Mouse (Mus musculus): ENCODE measurements around the gene Col16a1.

Gene Col16a1

DNA sequence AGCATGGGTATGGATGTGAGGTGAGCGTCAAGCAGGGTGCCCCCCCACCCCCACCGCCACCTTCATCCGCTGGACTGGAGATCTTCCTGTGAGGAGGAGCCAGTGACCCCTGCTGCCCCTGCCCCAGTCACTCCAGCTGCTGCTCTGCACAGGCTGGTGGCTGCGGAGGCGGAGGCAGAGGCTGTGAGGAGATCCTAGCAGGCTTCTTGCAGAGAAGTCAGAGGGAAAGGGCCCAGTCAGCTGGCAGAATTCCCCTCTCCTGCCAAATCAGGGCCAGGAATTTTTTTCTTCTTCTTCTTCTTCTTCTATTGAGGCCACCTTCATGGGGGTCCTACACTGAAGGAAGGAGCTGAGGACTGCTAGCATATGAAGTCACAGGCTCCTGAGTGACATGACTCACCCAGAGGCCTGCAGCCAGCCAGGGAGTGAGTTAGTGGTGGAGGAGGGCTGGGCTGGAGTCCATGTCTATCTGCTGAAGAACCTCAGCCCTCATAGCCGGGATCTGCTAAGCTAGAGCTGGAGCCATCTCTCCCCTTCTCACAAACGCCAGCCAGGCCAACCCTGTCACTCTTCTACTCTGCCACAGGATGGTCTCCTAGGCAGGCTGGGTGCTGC, 36.8 kb downstream of the Col16a1 start:
- DNase-seq (ENCODE audit: low read depth): no peak

DNA sequence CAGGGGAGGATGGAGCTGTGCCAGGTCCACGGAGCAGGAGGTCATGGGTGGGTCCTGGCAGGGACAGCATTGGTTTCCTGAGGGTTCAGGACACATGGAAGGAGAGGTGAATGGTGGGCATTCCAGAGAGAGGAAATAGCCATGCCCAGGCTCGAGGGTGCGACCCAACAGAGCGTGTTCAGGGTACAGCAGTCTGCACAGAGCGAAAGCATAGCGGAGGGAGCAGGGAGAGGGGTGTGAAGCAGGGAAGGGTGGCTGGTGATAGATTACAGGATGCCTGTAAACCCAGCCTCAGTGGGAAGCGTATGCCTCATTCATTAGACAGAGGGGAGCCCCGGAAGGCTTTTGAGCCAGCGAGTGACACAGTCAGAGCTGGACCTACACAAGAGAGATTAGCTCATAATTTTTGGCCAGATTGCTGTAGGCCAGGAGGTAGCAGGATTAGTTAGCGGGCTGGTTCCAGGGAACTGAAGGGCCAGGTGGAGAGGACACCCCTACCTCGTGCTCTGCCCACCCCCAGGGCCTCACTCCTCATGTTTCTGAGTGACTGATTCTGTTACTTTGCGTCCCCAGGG, 37.7 kb downstream of the Col16a1 start:
- no peak for DNase-seq (ENCODE audit: low read depth)

DNA sequence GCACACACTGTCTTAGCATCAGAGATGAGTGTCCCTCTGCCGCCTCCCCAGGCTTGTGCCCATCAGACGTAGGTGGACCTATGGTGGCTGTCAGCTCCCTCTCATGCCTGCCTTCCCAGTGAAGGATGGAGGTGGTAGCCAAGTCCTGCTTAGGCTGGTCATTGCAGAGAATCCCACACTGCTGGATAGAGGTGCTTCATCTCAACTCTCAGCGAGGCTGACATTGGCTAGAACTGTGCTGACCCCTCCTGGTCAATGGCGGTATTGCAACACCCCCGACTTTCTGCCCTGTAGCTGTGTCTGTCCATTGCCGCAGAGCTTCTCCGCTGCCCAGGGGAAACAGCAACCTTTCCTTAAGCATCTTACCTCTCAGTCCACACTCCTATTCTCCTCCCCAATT, 39.7 kb downstream of the Col16a1 start:
- peak; percentile 63 for DNase-seq (ENCODE audit: low read depth)

DNA sequence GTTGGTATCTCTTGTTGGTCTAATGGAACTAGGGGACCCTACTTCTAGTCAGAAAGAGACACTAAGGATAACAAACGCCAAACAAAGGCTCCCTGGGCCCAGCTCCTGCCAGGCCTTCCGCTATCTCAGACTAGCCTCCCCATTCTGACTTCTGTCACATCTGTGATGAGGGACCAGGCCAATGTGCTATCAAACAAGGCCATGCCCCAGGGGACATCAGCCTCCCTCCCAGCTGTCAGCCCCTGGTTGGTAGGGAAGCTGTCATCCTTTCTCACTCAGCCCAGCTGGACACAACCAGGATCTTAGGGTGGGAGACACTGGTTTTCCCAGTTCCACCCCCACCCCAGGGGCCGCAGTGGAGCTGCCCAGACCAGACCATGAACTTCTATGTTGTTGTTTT, 47.5 kb downstream of the Col16a1 start:
- no peak for DNase-seq (ENCODE audit: low read depth)

DNA sequence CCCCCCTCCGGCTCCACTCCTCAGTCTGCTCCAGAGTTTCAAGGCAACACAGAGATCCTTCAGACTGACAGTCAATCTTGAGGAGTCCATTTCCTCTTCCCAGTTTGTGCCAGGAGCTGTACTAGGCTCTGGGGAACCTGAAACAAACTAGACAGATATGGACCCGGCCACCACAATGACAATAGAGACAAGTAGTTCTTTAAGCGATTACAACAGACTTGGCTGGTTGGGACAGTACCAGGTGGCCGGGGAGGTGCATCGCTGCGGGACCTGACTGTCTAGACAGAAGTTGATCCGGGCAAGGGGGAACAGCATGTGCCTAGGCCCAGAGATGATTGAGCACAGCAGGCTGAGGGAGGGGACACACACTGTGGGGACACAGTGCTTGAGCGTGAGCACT, 53.5 kb downstream of the Col16a1 start:
- DNase-seq (ENCODE audit: low read depth): no peak

DNA sequence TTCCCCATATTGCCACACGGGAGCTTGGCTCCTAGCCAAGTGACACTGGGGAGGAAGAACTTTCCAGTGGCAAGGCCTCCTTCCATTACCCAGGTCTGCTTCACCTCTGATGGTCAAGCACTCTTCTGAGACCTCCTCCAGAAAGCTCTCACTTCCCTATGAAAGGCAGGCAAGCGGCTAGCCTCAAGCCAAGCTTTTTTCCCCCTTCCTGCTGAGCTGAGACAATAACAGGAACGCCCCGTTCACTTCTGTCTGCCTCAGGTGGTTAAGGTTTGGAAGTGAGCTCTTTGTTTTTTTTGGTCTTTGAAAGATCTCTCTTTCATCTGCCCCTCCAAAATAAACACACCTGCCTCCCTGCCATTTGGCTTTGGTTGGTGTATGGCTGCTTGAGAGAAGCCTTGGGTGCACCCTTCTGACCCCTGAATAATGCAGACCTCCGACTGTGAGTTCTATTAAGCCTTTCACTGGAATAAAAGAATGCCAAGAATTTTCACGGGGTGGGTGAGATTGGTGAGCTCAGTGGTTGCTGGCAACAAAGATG, 54.5 kb downstream of the Col16a1 start, which contains the start of gene Pef1:
Pef1 (plus strand) TSS at position 448 of the 541 bp plus-strand sequence.
- DNase-seq (ENCODE audit: low read depth): no peak

DNA sequence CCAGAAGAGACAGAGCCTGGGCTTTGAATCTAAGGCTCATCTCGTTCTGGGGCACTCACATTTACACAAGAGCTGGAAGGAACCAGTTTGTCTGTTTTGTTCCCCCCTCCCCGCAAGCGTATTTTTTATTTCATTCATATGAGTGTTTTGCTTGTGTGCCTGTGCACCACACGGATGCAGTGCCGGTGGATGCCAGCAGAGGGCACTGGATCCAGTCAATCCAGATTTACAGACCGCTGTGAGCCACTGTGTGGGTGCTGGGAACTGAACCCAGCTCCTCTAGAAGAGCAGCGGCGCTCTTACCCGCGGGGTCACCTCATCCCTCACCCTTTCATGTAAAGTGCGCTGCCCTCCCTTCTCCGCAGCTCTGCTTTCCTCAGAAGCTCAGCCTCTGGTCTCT, 56.0 kb downstream of the Col16a1 start:
- no peak for DNase-seq (ENCODE audit: low read depth)

DNA sequence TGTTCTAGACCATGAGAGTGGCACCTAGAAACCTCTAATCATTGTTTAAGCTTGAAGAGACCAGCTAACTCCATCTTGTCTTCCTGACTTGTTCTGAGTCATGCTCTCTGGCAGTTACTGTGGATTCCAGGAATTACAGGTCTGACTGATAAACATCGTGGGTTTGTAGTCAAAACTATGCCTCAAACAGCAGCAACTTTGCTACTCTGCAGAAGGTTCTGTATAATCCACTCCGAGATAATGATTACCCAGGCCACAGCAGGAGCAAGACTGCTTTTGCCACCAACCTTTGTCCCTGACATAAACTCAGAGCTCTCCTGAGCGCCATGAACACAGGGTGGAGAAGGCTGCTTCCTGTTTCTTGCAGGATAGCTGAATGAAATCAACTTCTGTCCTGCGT, 56.9 kb downstream of the Col16a1 start:
- no peak for DNase-seq (ENCODE audit: low read depth)

DNA sequence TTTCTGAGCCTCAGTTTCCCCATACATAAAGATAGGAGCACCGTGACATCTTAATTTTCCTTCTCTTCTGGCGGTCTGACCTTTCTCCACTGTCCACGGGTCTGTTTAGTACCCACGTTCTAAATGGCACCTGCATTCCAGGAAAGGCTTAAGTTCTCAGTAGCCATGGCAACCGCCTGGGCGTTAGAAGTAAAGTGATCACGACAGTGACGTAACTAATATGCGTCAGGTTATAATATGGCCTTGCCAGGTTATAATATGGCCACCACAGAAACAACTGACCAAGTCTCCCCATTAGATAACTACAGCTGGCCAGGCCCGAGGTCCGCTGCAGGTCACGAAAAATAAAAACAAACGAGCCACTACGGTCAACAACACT, 59.4 kb downstream of the Col16a1 start:
- DNase-seq (ENCODE audit: low read depth): no peak

DNA sequence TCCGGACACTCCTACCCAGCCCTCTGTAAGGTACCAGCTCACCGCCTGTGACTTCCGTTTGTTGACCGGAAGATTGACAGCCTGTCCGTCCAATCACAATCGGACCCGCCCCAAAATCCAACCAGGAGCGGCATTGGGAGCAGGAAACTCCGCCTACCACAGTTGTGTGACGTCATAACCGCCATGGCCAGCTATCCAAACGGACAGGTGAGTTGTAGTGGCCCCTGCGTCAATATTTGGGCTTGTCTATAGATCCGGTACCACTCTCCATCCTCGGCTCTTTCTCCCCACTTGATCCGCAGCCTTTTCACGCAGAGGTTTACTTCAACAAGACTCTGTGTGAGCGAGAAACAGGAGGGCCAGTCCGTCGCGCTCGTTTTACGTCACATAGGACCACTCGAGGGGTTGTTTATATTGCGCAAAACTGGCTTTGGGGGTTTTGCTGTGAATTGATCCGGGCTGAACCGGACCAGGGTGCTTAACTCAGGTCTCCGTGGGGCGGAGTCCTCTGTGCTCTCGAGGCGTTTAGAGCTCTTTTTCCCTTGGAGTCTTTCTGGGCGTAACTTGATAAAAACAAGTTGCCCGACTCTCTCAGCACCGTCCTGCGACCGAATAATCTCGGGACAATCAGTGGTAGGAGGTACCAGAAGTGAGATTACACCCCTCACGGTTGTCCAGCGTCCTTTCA, 59.9 kb downstream of the Col16a1 start:
- DNase-seq (ENCODE audit: low read depth): peak; percentile 100

DNA sequence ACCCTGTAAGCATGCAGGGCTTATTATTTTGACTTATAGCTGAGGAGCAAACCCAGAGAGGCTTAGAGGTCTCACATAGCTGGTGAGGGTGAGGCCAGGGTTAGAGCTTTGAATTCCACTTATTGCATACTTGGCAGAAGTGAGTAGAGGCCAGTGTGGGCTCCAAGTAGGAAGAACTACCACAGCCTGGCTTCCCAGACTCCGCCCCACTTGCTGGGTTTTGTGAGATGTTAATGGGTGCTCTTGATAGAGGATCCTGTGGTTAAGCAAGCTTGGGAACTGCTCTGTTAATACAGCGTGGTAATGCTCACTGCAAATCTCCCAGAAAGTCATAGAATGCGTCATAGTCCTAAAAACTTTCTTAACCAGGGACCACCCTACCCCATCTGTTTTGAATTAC, 61.3 kb downstream of the Col16a1 start:
- DNase-seq (ENCODE audit: low read depth): peak; percentile 24

DNA sequence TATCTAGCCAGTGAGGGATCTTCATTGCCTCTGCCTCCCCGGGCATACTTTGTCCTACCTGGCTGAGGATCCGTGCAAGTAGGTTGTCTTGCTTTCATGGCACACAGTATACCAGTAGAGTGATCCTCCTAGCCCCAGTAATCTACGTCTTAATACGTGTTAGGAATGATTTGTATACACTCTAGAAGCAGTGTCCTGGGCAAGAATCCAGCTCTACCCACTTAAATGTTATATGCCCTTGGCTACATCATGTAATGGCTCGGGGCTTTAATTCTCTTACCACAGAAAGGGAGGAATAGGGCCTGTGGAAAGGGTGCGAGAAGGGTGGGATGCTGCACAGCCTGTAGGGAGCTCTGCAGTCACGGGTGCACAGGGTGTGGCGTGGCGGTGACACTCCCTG, 62.0 kb downstream of the Col16a1 start:
- DNase-seq (ENCODE audit: low read depth): no peak

DNA sequence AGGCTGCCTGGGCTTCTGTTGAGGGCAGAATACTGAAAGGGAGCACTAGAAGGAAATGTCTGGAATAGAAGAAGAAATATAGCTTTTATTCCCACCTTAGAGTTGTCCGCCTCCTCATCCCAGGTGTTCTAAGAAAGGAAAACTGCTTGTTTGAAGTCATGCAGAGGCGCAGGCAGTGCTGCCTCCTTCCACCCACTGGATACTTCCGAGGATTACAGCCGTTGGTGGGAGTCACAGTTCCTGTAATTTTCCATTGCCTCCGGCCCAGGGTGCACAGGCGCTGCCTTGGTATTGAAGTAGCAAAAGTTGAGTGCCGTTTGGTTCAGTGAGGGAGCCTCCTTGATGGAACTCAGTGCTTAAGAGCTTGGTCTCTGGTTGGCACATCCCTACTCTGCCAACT, 62.5 kb downstream of the Col16a1 start:
- DNase-seq (ENCODE audit: low read depth): no peak

DNA sequence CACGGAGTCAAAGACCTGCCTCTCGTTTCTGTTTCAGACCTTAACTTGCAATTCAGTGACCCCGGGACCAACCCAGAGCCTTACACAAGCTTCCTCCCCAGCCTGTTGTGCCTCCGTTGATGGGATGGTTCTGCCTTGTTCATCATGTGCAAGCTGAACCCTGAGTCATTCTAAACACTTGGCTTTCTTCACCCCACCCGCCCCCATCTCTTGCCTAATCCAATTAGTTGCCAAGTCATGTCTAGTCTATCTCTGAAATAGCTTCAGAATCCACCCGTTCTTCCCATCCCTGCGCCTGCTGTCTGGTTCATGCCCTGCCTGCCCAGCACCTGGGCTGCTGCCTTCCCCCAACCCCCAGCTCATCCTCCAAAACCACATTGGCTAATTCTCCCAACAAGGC, 64.7 kb downstream of the Col16a1 start:
- DNase-seq (ENCODE audit: low read depth): peak; percentile 34

DNA sequence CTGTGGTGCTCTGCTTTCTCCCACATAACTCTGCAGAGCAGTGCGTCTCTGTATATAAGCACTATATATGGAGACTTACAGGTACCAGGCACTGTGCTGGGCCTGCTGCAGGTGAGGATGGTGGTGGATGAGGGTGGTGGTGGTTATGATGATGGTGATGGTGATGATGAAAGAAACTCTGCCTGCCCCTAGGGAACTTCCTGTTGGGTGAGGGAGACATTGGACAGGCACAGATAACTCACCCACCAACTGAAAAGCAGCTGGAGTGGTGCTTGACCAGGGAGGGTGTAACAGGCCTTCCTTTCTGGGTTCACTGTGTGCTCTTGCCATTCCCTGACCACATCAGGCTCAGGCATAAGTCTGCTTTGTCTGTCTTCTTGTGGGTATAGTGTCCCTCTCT, 65.1 kb downstream of the Col16a1 start:
- no peak for DNase-seq (ENCODE audit: low read depth)

DNA sequence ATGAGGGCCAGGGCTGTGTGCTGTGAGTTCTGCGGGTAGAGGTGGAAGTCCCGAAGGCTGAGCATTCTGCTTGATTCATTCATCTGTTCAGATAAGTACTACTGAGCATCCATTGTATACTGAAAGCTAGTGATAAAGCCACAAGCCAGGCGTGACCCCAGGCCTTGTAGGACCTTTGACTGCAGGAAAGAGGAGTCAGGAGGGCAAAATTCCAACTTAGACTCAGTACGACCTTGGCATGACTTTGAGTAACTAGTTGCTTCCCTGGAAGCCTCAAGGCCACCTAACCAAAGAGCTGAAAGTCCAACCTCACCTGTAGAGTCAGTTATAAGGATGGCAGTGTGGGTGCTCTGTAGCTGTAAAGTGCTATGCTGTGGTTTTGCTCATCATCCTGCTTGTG, 73.1 kb downstream of the Col16a1 start:
- no peak for DNase-seq (ENCODE audit: low read depth)

DNA sequence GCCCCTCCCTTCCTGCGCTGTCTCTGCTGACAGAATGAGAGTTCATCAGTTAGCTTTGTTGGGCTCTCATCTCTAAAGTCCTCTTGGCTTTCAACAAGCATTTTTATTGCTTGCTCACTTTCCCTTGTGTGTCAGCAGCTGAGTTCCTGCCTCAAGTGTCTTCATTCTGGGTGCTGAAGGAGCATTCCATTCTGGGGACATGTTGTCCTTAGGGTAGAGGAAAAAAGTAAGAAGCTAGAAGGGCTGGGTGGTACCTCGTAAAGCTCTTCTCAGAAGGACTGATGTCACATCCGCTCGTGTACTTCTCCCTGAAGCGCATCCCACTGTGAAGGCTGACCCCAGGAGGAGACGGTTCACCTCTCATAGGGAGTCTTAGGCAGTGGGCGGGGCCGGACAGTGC, 73.9 kb downstream of the Col16a1 start:
- no peak for DNase-seq (ENCODE audit: low read depth)

DNA sequence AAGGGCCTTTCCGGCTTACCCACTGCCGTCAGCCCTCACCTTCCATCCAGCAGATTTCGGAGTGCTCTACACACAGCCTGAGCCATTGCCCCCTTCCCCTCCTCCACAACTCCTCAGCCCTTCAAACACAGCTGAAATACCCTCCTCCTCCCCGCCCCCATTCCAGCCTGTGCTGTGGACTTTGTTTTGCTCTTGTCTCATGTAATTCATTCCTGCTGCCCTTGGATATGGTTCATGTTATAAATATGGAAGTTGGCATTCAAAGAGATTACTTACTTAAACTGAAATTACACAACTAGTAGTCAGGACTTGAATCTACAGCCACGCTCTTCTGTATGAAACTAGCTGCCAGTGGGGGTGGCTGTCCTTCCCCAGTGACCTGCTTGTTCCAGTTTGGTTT, 75.4 kb downstream of the Col16a1 start:
- DNase-seq (ENCODE audit: low read depth): no peak

DNA sequence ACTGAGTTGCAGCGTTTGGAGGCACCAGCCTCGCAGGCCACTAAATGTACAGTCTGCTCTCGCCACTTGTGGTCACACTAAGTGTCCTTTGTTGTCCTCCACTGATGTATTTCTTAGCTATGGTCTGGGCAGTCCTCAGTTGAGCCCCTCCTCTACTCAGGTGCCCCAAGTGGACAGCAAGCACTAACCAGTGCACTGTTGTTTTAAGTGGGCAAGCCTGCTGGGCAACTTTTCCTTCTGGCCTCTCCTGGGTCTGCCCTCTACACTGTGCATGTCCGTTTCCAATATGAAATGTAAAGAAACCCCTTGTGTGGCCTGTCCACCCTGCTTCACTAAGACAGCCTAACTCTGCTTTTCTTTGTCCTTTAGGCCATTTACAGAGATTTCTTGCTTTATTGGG, 76.5 kb downstream of the Col16a1 start:
- DNase-seq (ENCODE audit: low read depth): no peak

DNA sequence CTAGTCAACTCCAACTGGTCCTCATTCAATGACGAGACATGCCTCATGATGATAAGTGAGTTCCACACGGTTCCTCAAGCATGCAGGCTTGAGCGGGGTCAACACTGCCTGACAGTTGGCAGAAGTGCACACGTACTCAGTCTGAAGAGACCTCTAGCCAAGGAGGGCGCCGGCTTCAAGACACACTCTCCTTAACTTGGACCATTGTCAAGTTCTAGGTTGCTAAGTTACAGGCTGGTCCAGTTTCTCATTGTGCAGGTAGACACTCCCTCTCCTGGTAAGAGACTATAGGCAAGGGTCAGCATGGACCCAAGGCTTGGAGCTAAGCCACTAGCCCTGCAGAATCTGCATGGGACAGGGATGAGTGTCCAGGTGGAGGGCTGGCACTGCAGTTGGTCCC, 77.5 kb downstream of the Col16a1 start:
- DNase-seq (ENCODE audit: low read depth): no peak

DNA sequence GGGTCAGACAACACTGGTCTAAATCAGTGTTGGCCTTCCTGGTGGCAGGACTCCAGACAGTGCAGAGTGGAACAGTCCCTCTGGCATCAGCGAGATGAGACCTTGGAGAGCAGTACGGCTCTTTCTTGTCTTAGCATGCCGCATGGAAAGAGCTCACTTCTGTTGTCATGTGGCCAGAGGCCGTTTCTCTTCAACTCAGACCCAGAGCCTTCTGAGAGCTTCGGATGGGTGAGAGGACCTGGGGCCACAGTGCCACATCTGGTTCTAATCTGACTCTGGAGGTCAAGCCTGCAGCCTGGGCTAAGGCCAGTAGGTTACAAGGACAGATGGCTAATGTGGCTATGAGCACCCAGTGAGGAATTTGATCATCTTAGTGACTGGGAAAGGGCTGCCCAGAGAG, 78.3 kb downstream of the Col16a1 start:
- DNase-seq (ENCODE audit: low read depth): no peak

DNA sequence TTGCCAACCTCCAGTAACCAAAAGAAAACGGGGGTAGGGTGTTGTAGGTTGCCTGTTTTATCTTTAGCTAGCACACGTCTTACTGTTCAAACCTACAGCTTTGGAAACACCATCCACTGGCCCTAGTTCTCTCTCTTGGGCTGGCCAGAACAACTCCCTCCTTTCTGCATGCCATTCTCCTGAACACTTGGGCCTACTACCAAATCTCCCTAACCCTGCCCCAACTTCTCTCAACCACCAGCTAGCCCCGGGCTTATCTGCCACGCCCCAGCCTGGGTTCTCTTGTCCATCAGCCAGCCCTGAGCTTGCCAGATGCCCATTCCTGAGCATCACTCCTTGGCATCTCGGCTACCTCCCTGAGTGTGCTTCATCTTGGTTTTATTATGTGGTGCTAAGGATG, 81.3 kb downstream of the Col16a1 start:
- DNase-seq (ENCODE audit: low read depth): no peak

DNA sequence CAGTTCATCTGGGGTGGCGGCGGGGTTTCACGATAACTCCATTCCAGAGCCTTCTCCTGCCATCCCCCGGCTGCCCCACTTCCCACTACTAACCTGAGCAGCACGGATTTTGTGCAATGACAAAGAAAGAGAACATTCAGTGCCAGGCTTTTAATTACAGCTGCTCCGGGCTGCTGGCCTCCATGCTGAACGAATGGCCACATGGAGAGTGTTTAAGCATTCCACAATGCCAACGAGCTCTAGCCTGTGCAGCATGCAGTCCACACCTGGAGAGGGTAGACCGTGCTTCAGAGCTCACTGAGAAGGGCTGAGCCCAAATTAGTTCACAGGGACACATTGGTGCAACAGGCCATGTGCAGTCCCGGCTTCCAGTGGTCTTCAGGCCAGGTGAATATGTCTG, 82.4 kb downstream of the Col16a1 start:
- no peak for DNase-seq (ENCODE audit: low read depth)
